Mouse (Mus musculus) heart, embryonic 13.5 days (tissue): ENCODE measurements at regions not wholly inside any gene's neighbourhood (a gene's known extent, or its start where the extent isn't known, plus 50 kb on each side); places are given as distances from the start of the nearest gene placed in this dataset.
"Not testable (repeated sequence)": the region's sequence is repeated elsewhere in the genome, so short reads cannot be mapped to it uniquely, and the experiment has no call there.

Experiments used
- ATAC-seq: fragments of 200-750 bp; cut with Nextera tagmentation; 2 replicates; pipeline ENCODE4 v1.8.0; 2017; ENCODE audit warnings: moderate TSS enrichment; ENCODE audit not compliant: insufficient number of reproducible peaks, low FRiP score, low TSS enrichment; ENCODE audit errors: extremely low read depth
- H3K27ac ChIP-seq: fragments of 300-500 bp; sonication (generic); replicated peaks from 2 replicates; pipeline ENCODE4 v1.5.1; 2015; ENCODE audit warnings: moderate library complexity, mild to moderate bottlenecking, inconsistent platforms
- H3K27me3 ChIP-seq: fragments of 300-500 bp; sonication (generic); replicated peaks from 2 replicates; pipeline ENCODE4 v1.6.1; 2015; ENCODE audit warnings: mild to moderate bottlenecking, inconsistent platforms
- H3K36me3 ChIP-seq: fragments of 300-500 bp; sonication (generic); 2 replicates; pipeline ENCODE4 v1.6.1; 2015; ENCODE audit warnings: mild to moderate bottlenecking, inconsistent platforms
- H3K4me1 ChIP-seq: fragments of 300-500 bp; sonication (generic); 2 replicates; pipeline ENCODE4 v1.6.1; 2015; ENCODE audit warnings: inconsistent platforms
- H3K4me2 ChIP-seq: fragments of 300-500 bp; sonication (generic); 2 replicates; pipeline ENCODE4 v1.6.1; 2015; ENCODE audit warnings: inconsistent platforms, mild to moderate bottlenecking, moderate library complexity
- H3K4me3 ChIP-seq: fragments of 300-500 bp; sonication (generic); 2 replicates; pipeline ENCODE4 v1.5.1; 2015; ENCODE audit warnings: moderate library complexity, mild to moderate bottlenecking, inconsistent platforms
- H3K9ac ChIP-seq: fragments of 300-500 bp; sonication (generic); 2 replicates; pipeline ENCODE4 v1.6.1; 2015; ENCODE audit warnings: inconsistent platforms, mild to moderate bottlenecking, moderate library complexity
- H3K9me3 ChIP-seq: fragments of 300-500 bp; sonication (generic); 2 replicates; pipeline ENCODE4 v1.6.1; 2016; ENCODE audit warnings: inconsistent platforms
- WGBS: fragments of 180-500 bp; shearing (Covaris S2); methylation state at CpG from one replicate; pipeline ENCODE4 v1.1.7; 2015; ENCODE audit warnings: mixed read lengths; 5-methylcytosine and 5-hydroxymethylcytosine counted together

GRCm38 (mm10) chr19:18015371-18015770 is 177.9 kb upstream of the Pcsk5 start:
- Histone ChIP-seq H3K4me3 (no peak overlapping the region), H3K9me3 (no peaks in the 10 kb centered on the region), H3K9ac (no peak overlapping the region), H3K4me1 (peaks cover 10% of the 10 kb centered on the region; the same call in 1 of the 2 replicates), H3K27ac (peak overlapping the region; percentile 63), H3K36me3 (no peaks in the 10 kb centered on the region), H3K4me2 (no peak overlapping the region), H3K27me3 (no peaks in the 10 kb centered on the region)
- WGBS: 47% methylated on average over 1 of the region's 1 CpGs
- ATAC-seq: no peak

DNA sequence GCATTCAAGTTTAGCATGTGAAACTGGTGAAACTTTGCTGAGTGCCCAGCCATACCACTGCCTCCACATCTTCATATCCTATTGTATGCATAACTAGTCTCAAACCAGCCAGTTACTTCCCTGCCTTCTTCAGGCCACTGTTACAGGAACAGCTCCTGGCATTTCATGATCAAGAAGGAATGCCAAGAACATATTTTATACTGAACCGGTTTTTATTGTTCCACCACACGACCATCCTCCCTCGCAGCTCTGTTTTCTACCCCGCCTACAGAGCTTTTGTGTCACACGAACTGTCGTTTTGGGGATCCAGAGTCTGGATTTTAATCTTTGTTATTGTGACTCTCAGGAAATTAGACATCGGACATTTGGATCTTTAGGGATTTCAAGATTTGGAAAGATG is 174.6 kb upstream of the Pcsk5 start:
- ATAC-seq: no peak
- Histone ChIP-seq H3K9me3 (no peaks in the 10 kb centered on the region), H3K4me3 (no peak overlapping the region), H3K27ac (no peak overlapping the region), H3K27me3 (no peaks in the 10 kb centered on the region), H3K4me1 (peaks cover 10% of the 10 kb centered on the region; the same call in 1 of the 2 replicates), H3K9ac (no peak overlapping the region), H3K4me2 (no peak overlapping the region), H3K36me3 (no peaks in the 10 kb centered on the region)
- 80% methylated on average over 7 of the region's 7 CpGs for WGBS

DNA sequence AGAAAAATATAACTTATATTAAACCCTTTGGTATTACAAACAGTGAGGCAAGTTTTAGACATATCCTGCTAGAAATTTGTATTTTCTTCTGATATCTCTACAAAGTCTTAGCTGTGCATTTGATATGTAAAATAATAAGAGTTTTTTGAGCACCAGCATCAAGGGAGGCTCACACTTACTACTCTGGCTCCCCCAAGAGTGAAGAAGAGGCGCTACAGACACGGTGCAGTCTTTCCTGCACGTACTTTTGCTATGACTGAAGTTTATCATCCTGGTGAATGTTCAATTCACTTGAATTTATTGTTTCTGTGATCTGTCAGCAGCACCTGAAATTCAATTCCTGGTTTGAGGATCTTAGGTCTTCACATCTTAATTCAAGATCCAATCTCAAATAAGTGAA is 160.1 kb upstream of the Pcsk5 start:
- WGBS: 67% methylated on average over 3 of the region's 3 CpGs
- Histone ChIP-seq H3K27me3 (no peaks in the 10 kb centered on the region), H3K4me1 (no peaks in the 10 kb centered on the region), H3K9me3 (peaks cover 7% of the 10 kb centered on the region; the same call in 1 of the 2 replicates), H3K4me2 (no peak overlapping the region), H3K9ac (no peak overlapping the region), H3K4me3 (no peak overlapping the region), H3K36me3 (no peaks in the 10 kb centered on the region), H3K27ac (no peak overlapping the region)
- no peak for ATAC-seq

- Histone ChIP-seq H3K27ac (no peak overlapping the region), H3K27me3 (no peaks in the 10 kb centered on the region)
Measured at GRCm38 (mm10) chr19:17983416-17983815, 146.0 kb upstream of the Pcsk5 start.

GRCm38 (mm10) chr19:17965566-17965965 is 128.1 kb upstream of the Pcsk5 start:
- H3K4me1 ChIP-seq: no peaks in the 10 kb centered on the region
- H3K27ac ChIP-seq: no peak overlapping the region
- H3K4me3 ChIP-seq: no peak overlapping the region
- H3K36me3 ChIP-seq: no peaks in the 10 kb centered on the region
- no peak overlapping the region for H3K4me2 ChIP-seq
- H3K9ac ChIP-seq: no peak overlapping the region
- ATAC-seq: no peak
- no peaks in the 10 kb centered on the region for H3K9me3 ChIP-seq
- H3K27me3 ChIP-seq: no peaks in the 10 kb centered on the region
- WGBS: 65% methylated on average over 1 of the region's 1 CpGs

More at GRCm38 (mm10) chr19:17983416-17983815, 146.0 kb upstream of the Pcsk5 start:
- Histone ChIP-seq H3K9ac (no peak overlapping the region), H3K9me3 (no peaks in the 10 kb centered on the region), H3K4me3 (no peak overlapping the region), H3K36me3 (no peaks in the 10 kb centered on the region), H3K4me2 (no peak overlapping the region), H3K4me1 (no peaks in the 10 kb centered on the region)
- WGBS: 77% methylated on average over 1 of the region's 1 CpGs
- no peak for ATAC-seq

GRCm38 (mm10) chr19:17958440-17958839 is 121.0 kb upstream of the Pcsk5 start:
- Histone ChIP-seq H3K9ac (no peak overlapping the region), H3K36me3 (no peaks in the 10 kb centered on the region)
- no peak for ATAC-seq

DNA sequence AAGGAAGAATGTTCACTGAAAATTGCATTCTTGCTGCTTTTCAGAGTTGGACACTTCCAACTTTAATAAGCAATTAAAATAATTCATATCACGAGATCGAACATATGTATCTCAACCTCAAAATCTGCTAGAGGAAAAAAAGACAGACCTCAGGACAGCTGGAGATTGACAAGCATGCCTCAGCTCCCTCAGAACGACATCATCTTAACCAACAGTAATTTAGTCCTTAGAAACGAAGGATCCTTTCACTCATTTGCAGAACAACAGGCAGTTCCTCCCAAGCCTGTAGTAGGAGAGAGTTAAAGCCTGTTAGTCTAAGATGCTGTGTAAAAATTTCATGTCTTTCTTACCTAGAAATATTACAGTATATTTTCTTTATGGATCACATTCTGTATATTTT is 95.2 kb upstream of the Pcsk5 start:
- Histone ChIP-seq H3K4me1 (no peaks in the 10 kb centered on the region), H3K9me3 (no peaks in the 10 kb centered on the region), H3K9ac (no peak overlapping the region), H3K36me3 (no peaks in the 10 kb centered on the region), H3K27me3 (no peaks in the 10 kb centered on the region), H3K27ac (no peak overlapping the region), H3K4me2 (no peak overlapping the region), H3K4me3 (no peak overlapping the region)
- no peak for ATAC-seq
- 64% methylated on average over 4 of the region's 4 CpGs for WGBS

More at GRCm38 (mm10) chr19:17958440-17958839, 121.0 kb upstream of the Pcsk5 start:
- Histone ChIP-seq H3K4me3 (no peak overlapping the region), H3K9me3 (no peaks in the 10 kb centered on the region), H3K27ac (no peak overlapping the region), H3K4me1 (no peaks in the 10 kb centered on the region), H3K4me2 (no peak overlapping the region), H3K27me3 (no peaks in the 10 kb centered on the region)

DNA sequence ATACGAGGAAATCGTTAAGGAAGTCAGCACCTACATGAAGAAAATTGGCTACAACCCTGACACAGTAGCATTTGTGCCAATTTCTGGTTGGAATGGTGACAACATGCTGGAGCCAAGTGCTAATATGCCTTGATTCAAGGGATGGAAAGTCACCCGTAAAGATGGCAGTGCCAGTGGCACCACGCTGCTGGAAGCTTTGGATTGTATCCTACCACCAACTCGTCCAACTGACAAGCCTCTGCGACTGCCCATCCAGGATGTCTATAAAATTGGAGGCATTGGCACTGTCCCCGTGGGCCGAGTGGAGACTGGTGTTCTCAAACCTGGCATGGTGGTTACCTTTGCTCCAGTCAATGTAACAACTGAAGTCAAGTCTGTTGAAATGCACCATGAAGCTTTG is 89.7 kb upstream of the Pcsk5 start:
- H3K4me1 ChIP-seq, ATAC-seq, H3K36me3 ChIP-seq, H3K27ac ChIP-seq, H3K9ac ChIP-seq, H3K4me2 ChIP-seq, H3K4me3 ChIP-seq, H3K27me3 ChIP-seq, H3K9me3 ChIP-seq: not testable (repeated sequence)
- 80% methylated on average over 8 of the region's 8 CpGs for WGBS

DNA sequence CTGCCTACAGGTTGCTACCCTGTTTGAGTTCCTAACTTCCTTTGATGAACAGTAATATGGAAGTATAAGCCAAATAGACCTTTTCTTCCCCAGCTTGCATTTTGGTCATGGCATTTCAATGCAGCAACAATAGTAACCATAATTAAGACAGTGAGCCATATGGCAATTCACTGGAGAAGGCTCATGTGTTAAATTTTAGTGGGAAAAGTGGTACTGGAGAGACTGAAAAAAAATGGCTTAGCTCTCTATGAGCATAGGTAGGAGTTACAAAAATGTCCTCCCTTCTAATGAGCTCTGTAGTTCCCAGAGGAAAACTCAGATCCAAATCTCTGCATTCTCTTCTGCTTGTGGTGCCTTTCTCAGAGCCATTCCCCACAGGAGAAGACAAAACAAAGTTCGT is 70.1 kb upstream of the Pcsk5 start:
- Histone ChIP-seq H3K4me1 (no peaks in the 10 kb centered on the region), H3K4me3 (no peak overlapping the region), H3K9ac (no peak overlapping the region), H3K27me3 (no peaks in the 10 kb centered on the region), H3K36me3 (no peaks in the 10 kb centered on the region), H3K27ac (no peak overlapping the region), H3K4me2 (no peak overlapping the region), H3K9me3 (peaks cover 18% of the 10 kb centered on the region; the same call in 1 of the 2 replicates)
- ATAC-seq: no peak
- 61% methylated on average over 1 of the region's 1 CpGs for WGBS

- no peak overlapping the region for H3K27ac ChIP-seq
- no peak for ATAC-seq
- no peak overlapping the region for H3K4me2 ChIP-seq
- no peak overlapping the region for H3K4me3 ChIP-seq
- no peaks in the 10 kb centered on the region for H3K36me3 ChIP-seq
- no peaks in the 10 kb centered on the region for H3K4me1 ChIP-seq
- H3K9me3 ChIP-seq: peaks cover 4% of the 10 kb centered on the region; the same call in 1 of the 2 replicates
- no peaks in the 10 kb centered on the region for H3K27me3 ChIP-seq
- no peak overlapping the region for H3K9ac ChIP-seq
- WGBS: 59% methylated on average over 3 of the region's 3 CpGs
Measured at GRCm38 (mm10) chr19:17904120-17904519, 66.7 kb upstream of the Pcsk5 start.

DNA sequence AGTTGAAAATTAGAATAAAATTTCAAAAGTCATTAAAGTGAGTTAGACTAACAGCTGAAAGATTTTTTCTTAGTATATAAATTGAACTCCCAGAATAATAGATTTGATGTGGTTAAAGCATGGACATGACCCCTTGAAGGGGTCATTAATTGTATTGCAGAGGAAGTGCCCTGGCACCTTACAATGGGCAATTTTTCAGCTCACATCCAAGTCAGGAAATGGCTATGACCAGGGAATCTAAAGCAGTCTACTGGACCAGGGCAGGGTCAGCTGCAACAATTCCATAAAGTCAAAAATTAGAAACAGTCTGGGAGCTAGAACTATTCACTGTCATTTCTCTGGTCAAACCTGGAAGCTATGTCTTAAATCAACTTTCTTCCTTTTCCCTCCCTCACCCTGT is 55.2 kb upstream of the Pcsk5 start:
- Histone ChIP-seq H3K4me2 (no peak overlapping the region), H3K9ac (no peak overlapping the region), H3K27ac (no peak overlapping the region), H3K36me3 (no peaks in the 10 kb centered on the region), H3K9me3 (no peaks in the 10 kb centered on the region), H3K4me1 (peaks cover 5% of the 10 kb centered on the region; the same call in 1 of the 2 replicates), H3K4me3 (no peak overlapping the region), H3K27me3 (no peaks in the 10 kb centered on the region)
- no peak for ATAC-seq
